Mouse (Mus musculus) left cerebral cortex, adult 2 months (tissue): ENCODE data around the gene Rpl7l1. TPM values are rescaled to one million over a fixed set of nuclear protein-coding genes. Genes with fewer than 3 reads are reported as not detected.

Experiments
- DNase-seq, 2 experiments: peaks; one replicate each; pipeline ENCODE4 v3.0.0; 2021 to 2022; ENCODE audit warnings: low spot score in 2 of 2, mixed read lengths in 1 of 2; ENCODE audit errors: extremely low spot score in 1 of 2
- H3K27ac ChIP-seq: fragments of 200-600 bp; 2 replicates; pipeline ENCODE4 v1.8.1; 2022
- H3K4me3 ChIP-seq: fragments of 200-600 bp; 2 replicates; pipeline ENCODE4 v1.8.1; 2022
- CTCF ChIP-seq: fragments of 200-600 bp; IDR thresholded peaks from 2 replicates; pipeline ENCODE4 v1.8.1; 2022; ENCODE audit warnings: antibody characterized with exemption, mild to moderate bottlenecking, moderate library complexity
- intact Hi-C: fragments of 180-260 bp; cut with DNase I; formaldehyde crosslinking; loops from one replicate; pipeline ENCODE4 v1.15.1; 2025
- total RNA-seq, 2 experiments: library from RNA; stranded (reverse); gene quantifications; 2 replicates each; pipeline ENCODE4 v1.2.3; 2021

The Rpl7l1 gene
- total RNA-seq, 2 experiments from 2014 or later = 36.7 to 51.5 TPM

DNA sequence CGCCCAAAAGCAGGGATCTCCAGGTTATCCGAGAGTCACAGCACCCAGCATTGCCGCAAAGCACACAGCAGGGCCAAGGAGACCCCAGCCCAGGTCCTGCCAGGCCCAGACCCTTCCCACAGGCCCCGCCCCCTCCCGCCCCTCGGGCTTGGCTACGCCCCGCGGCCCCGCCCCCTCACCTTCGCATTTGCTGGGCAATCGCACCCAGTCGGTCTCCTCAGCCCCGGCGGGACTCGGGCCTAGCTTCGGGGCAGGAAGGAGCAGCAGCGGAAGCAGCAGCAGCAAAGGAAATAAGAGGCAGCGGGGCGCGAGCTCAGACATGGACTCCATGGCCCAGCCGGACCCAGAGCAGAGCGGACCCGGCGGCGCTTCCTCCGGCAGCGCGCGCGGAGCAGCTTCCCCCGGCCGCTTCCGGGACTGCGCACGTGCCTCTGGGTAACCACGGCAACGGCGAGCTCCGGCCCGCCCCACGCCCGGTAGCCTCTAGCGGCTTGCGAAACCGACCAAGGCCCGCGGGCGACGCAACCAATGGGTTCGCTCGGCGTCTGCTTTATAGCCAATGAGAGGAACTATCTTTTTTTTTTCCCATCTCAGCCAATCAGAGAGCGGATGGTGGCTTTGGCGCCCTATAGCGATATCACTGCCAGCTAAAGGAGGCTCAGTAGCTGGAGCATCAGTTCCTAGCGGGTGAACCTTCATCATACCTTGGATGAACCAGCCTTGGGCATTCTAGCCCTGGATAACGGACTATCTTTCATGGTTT, 30.5 kb downstream of the Rpl7l1 start, which contains the start of gene Cnpy3:
Gene Cnpy3, minus strand, starts transcription at position 421 of the 763 bp plus-strand sequence.
- H3K27ac ChIP-seq = peak within 1 kb of the TSS; percentile 86
- peak; percentile 94 to 98 for DNase-seq
- H3K4me3 ChIP-seq = peak within 1 kb of the TSS; percentile 79
- intact Hi-C loops = loop anchor here (2.0 kb wide), 1 partner anchor 21 kb away; the partner anchor contains the start of gene 2310039H08Rik
- TF ChIP-seq CTCF = no peak

DNA sequence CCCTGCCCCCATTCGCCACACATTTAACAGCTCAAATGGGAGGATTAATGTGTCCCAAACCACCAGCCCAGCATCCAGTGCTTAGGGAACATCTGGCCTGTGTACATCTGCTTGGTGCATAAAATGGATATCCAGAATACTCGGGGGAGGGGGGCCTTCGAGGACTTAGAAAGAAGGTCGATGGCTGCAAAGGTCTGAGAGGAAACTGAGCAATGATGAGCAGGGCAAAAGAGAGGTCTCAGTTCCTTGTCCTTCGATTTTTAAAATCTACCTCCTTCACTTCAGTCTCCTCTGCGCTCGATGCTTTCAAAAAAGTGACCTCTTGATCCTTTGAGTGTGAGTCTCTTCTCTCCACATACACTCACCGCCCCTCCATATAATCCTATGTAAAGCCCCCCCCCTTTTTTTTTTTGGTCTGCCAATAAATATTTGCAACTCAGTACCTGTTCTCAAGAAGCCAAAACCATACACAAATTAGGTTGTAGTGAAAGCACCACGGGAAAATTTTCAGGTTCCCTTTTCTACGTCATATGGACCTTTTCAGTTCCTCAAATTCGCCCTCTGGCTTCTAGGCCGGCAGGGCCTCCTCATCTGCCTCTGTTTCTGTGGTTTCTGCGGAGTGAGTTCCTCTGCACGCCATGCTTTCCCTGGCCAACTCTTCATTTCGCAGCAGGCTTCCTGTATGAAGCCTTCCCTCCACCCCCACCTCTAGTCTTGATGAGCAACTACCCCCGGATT, 31.2 kb downstream of the Rpl7l1 start:
- peak overlapping the region; percentile 86 for H3K27ac ChIP-seq
- DNase-seq = no peak
- peak overlapping the region; percentile 79 for H3K4me3 ChIP-seq
- intact Hi-C loops = no loop called here
- no peak for TF ChIP-seq CTCF

DNA sequence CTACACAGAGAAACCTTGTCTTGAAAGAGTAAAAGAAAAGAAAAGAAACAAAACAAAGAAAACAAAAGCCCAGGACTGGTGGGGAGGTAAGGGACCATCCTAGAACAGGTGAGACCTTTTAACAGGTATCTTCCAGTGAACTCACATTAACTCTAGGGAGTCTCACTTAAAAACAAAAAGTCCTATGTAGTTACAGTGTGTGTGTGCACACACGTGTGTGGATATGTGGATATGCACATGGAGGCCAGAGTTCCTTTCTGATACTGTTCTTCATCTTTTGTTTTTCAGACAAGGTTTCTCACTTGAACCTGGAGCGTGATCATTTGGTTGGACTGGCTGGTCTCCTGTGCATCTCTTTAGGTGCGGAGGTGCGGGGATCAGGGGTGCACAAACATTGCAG, 31.9 kb downstream of the Rpl7l1 start:
- Histone ChIP-seq H3K4me3 (peak overlapping the region; percentile 79), H3K27ac (no peak overlapping the region; the same call in 1 of the 2 replicates)
- TF ChIP-seq CTCF = no peak
- DNase-seq = no peak
- intact Hi-C loops = no loop called here

DNA sequence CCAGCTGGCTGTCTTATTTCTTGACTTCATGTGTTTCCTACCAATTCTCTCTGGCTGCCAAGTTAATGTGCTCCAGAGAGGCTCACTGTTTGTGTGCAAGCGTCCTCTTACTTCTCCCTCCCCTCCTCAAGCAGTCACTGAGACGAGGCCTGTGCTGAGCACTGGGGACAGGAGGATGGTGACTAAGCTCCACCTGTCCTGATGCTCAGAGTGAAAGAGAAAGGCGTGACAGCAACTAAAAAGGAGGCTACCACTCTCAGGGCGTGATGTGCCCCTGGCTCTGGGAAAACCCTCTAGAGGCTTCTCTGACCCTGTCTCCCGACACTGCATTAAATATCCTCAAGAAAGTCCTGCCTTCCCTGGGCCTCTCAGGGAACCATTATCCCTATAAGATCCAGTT, 33.2 kb downstream of the Rpl7l1 start:
- H3K27ac ChIP-seq = no peak overlapping the region
- intact Hi-C loops = no loop called here
- DNase-seq = no peak
- TF ChIP-seq CTCF = no peak
- H3K4me3 ChIP-seq = no peak overlapping the region

DNA sequence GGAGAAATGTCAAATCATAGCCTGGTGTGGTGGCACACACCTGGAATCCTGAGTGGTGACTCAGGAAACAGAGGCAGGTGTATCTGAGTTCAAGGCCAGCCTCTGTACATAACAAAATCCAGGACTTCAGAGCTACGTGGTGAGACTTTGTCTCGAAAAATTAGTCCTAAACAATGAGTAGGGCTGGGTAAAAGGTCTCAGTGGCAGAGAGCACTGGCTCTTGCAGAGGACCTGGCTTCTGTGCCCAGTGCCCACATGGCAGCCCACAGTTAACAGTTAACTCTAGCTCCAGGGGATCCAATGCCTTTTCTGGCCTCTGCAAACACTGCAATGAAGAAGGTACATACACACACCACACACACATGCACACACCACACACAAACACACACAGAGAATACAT, 34.7 kb downstream of the Rpl7l1 start:
- Histone ChIP-seq H3K4me3 (no peak overlapping the region), H3K27ac (no peak overlapping the region)
- no peak for DNase-seq
- intact Hi-C loops = no loop called here
- TF ChIP-seq CTCF = no peak

DNA sequence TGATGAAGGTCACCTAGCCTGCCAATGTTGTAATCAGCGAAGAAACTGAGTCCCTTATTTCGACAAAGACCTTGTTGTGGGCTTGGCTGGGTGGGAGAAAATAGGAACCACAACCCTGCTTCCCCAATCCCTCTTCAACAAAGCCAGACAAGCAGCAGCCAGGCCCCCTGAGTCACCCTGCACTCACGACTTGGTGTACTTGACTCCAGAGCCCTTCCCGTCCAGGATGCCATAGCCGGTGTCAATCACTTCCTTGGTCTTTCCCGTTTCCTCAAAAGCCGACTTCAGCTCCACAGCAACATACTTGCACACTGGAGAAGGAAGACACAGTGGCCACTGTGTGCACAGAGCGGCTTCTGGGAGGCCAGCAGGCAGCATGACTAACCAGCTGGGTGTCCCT, 35.2 kb downstream of the Rpl7l1 start:
- H3K4me3 ChIP-seq = no peak overlapping the region
- no peak for TF ChIP-seq CTCF
- no peak for DNase-seq
- no peak overlapping the region for H3K27ac ChIP-seq
- intact Hi-C loops = no loop called here

DNA sequence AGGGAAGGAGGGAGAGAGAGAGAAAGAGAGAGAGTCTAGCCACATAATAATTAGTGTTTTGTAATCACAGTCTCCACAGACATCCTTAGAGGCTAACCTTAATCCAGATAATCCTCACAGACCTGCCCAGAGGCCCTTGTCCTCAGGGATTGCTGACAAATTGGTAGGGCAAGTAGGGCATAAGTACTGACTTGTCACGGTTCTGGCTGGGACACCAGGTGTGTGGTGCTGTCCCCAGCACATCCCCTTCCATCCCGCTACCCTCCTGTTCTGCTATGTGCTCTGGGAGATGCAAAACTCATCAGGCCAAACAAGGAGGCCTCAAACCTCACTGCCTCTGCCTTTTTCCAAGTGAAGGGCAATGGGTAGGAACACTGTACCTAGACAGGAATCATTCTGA, 37.0 kb downstream of the Rpl7l1 start:
- no peak for DNase-seq
- no peak for TF ChIP-seq CTCF
- Histone ChIP-seq H3K27ac (no peak overlapping the region), H3K4me3 (no peak overlapping the region)
- intact Hi-C loops = no loop called here

DNA sequence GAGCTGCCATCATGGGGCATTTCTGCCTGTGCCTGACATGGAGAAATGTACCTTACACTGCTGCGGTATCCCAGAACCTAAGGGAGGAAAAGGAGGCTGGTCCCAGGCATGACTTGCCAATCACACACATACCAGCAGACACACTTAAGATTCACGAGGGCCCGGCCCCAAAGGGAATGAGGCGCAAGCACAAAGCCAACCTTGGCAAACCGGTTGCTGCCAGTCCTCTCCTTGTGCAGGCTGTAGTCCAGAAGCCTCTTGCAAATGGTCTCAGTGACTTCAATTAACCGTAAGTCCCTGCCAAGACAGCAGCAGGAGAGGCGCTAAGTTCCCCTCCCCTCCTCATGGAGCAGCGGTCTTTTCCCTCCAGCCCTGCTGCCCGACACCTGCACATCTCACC, 39.5 kb downstream of the Rpl7l1 start:
- Histone ChIP-seq H3K4me3 (no peak overlapping the region), H3K27ac (no peak overlapping the region)
- TF ChIP-seq CTCF = no peak
- DNase-seq = no peak
- intact Hi-C loops = no loop called here

DNA sequence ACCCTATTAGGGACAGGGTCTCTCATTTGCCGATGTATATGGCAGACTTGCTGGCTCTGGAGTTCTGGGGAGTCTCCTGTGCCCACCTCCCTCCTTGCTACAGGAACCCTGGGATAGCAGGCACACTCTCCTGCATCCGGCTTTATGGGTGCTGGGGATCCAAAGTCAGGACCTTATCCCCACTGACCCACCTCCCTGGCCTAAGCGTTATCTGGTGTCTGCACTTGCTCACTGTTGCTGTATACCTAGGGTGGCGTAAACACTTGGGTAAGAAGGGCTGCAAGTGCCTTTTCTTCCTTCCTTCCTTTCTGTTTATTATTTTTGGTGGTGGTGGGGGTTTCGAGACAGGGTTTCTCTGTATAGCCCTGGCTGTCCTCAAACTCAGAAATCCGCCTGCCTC, 41.2 kb downstream of the Rpl7l1 start:
- DNase-seq = no peak
- H3K4me3 ChIP-seq = no peak overlapping the region
- no peak for TF ChIP-seq CTCF
- intact Hi-C loops = no loop called here
- no peak overlapping the region for H3K27ac ChIP-seq

DNA sequence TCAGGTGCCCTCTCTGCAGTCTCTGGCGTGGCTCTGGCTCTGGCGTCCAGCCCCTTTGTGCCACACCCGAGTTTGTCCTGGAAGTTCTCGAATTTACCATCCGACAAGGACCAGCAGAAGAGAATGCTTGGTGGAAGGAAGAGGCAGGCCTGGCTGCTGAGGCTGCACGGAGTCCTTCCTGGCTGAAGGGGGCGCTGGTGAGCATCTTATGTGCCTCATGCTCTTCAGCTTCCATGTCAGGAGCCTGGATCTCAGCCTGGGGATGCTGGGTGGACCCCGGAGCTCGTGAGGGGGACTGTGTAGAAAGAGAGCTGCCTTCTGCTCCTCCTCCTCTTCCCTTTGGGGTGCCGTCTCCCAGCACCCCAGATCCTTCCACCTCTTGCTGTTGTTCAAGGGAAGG, 46.3 kb downstream of the Rpl7l1 start:
- peak; percentile 54 for TF ChIP-seq CTCF
- intact Hi-C loops = no loop called here
- H3K4me3 ChIP-seq = no peak overlapping the region
- no peak for DNase-seq
- no peak overlapping the region for H3K27ac ChIP-seq

DNA sequence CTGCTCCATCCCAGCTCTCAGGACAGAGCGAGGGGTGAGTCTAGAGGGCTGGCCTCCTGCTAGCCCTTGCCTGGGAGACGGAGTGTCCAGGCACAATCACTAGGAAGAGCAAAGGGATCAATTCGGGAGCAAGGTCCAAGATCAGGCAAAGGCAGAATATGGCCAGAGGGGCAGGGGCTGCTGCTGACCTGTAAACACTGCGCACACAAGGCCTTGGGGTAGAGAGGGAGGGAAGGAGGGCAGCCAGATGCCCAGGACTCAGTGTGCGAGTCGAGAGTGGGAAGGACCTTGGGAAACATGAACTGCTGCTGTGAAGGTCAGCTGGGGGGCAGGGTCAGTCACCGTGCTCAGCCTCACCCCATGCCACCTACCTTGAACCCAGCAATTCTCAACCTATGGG, 47.2 kb downstream of the Rpl7l1 start:
- no peak for DNase-seq
- Histone ChIP-seq H3K27ac (no peak overlapping the region), H3K4me3 (no peak overlapping the region)
- no peak for TF ChIP-seq CTCF
- intact Hi-C loops = no loop called here

DNA sequence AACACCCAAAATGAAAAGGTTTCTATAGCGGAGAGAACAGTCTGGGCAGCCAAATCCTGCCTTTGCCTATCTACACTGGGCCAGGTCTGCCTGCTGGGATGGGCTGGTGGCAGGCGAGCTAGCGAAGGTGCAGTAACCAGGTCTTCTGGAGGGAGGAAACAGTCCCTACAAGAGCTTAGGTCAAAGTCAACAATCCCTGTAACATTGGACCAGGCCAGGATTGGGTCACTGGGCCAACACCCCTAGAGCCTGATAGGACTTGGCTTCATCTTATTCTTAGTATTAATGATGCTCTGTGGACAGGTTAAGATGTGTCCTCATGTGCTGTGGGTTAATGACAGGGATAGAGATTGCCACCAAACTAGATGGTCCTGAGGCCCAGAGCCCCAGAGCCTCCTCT, 48.4 kb downstream of the Rpl7l1 start:
- no peak for DNase-seq

DNA sequence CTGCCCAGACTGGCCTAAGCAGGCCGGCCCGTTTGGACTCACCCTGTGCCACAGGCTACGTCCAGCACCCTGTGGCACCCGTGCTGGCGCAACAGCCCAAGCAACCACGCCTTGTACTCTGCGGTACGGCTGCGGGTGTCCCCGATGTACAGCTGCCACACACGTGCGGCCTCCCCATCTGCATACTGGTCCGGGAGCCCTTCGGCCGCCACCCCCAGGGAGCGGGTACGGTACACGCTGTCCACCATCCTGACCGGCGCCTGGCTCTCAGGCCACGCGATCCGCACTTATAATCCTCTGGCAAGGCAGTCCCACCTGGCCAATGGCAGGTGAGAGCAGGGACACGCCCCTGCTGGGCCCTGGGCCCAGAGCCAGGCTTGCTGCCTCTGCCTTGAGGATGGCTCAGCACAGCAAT, 53.6 kb downstream of the Rpl7l1 start, which contains the start of gene Gnmt:
Gene Gnmt, minus strand, starts transcription at position 265 of the 415 bp plus-strand sequence.
- intact Hi-C loops = no loop called here
- no peak for DNase-seq
- TF ChIP-seq CTCF = no peak
- no peak within 1 kb of the TSS for H3K4me3 ChIP-seq
- H3K27ac ChIP-seq = no peak within 1 kb of the TSS

More for the DNA sequence above, 48.4 kb downstream of the Rpl7l1 start:
- no peak overlapping the region for H3K4me3 ChIP-seq
- intact Hi-C loops = no loop called here
- no peak for TF ChIP-seq CTCF
- H3K27ac ChIP-seq = no peak overlapping the region
